Mouse (Mus musculus) ovary, postnatal 10 days (tissue): ENCODE results near the gene Gm13769.
"Not testable (repeated sequence)": the region's sequence is repeated elsewhere in the genome, so short reads cannot be mapped to it uniquely, and the experiment has no call there.

Experiments
- DNase-seq: peaks from one replicate; pipeline ENCODE4 v3.0.0; 2022; ENCODE audit warnings: low spot score

Gm13769 gene

GRCm38 (mm10) chr2:90321900-90322299, at the start of gene Gm13769:
Gene Gm13769 (plus strand): TSS chr2:90322200.
- not testable (repeated sequence) for DNase-seq

GRCm38 (mm10) chr2:90292741-90293140, 29.3 kb upstream of the Gm13769 start, which contains the start of gene Olfr1272:
Gene Olfr1272 (minus strand): TSS chr2:90292841.
- DNase-seq: no peak

- not testable (repeated sequence) for DNase-seq
Observed at GRCm38 (mm10) chr2:90346694-90347093, 24.7 kb downstream of the Gm13769 start.

GRCm38 (mm10) chr2:90351047-90351446, 29.0 kb downstream of the Gm13769 start:
- DNase-seq: not testable (repeated sequence)

- DNase-seq: not testable (repeated sequence)
Observed at GRCm38 (mm10) chr2:90351540-90351939, 29.5 kb downstream of the Gm13769 start.

- not testable (repeated sequence) for DNase-seq
Observed at GRCm38 (mm10) chr2:90359229-90359628, 37.2 kb downstream of the Gm13769 start.

- not testable (repeated sequence) for DNase-seq
Observed at GRCm38 (mm10) chr2:90360199-90360598, 38.2 kb downstream of the Gm13769 start.
